Mouse (Mus musculus) ES-E14 (cell line): Measurements from ENCODE around the gene Rbfox2. TPM values are rescaled to one million over a fixed set of nuclear protein-coding genes. Genes with fewer than 3 reads are reported as not detected.

Experiments
- DNase-seq: peaks from one replicate; pipeline ENCODE4 v3.0.0-alpha.2; 2013; ENCODE audit warnings: low read depth, low spot score
- H3K27ac ChIP-seq: 2 replicates; pipeline ENCODE4 v1.5.1; 2012; ENCODE audit warnings: low read depth, mild to moderate bottlenecking, low read length, moderate library complexity, mixed read lengths; ENCODE audit not compliant: poor library complexity, insufficient read depth, severe bottlenecking
- H3K36me3 ChIP-seq: 2 replicates; pipeline ENCODE4 v1.6.1; 2012; ENCODE audit warnings: mild to moderate bottlenecking, low read length, moderate library complexity, mixed read lengths; ENCODE audit not compliant: control insufficient read depth, poor library complexity, insufficient read depth, severe bottlenecking
- H3K4me1 ChIP-seq, 2 experiments: fragments of 150-350 bp in 1 of 2; sonication (generic) in 1 of 2; 2 replicates each; pipeline ENCODE4 v1.6.1; 2012; ENCODE audit warnings: low read length in 2 of 2, mild to moderate bottlenecking in 1 of 2, mixed read lengths in 1 of 2; ENCODE audit not compliant: control insufficient read depth in 2 of 2, insufficient read depth in 2 of 2, poor library complexity in 1 of 2
- H3K4me3 ChIP-seq, 2 experiments: fragments of 150-350 bp in 1 of 2; sonication (generic) in 1 of 2; 2 replicates each; pipeline ENCODE4 v1.5.1; 2012; ENCODE audit warnings: low read length in 2 of 2, low read depth in 1 of 2, mild to moderate bottlenecking in 1 of 2, mixed read lengths in 1 of 2; ENCODE audit not compliant: insufficient read depth in 1 of 2, poor library complexity in 1 of 2, severe bottlenecking in 1 of 2
- H3K9ac ChIP-seq: 2 replicates; pipeline ENCODE4 v1.6.1; 2012; ENCODE audit warnings: low read depth, mild to moderate bottlenecking, low read length, mixed read lengths; ENCODE audit not compliant: poor library complexity, insufficient read depth, severe bottlenecking
- H3K9me3 ChIP-seq: fragments of 150-350 bp; sonication (generic); 2 replicates; pipeline ENCODE4 v1.6.1; 2012; ENCODE audit warnings: low read depth, mild to moderate bottlenecking, low read length; ENCODE audit not compliant: control insufficient read depth, insufficient read depth
- CHD2 ChIP-seq: IDR thresholded peaks from 2 replicates; pipeline ENCODE4 v1.6.1; 2014; ENCODE audit warnings: mild to moderate bottlenecking, low read depth, low read length, inconsistent platforms
- HCFC1 ChIP-seq: IDR thresholded peaks from 2 replicates; pipeline ENCODE4 v1.6.1; 2012; ENCODE audit warnings: low read length, inconsistent platforms, borderline replicate concordance; ENCODE audit not compliant: insufficient read depth
- MAFK ChIP-seq: IDR thresholded peaks from 2 replicates; pipeline ENCODE4 v1.6.1; 2014; ENCODE audit warnings: mild to moderate bottlenecking, low read depth, low read length, inconsistent platforms; ENCODE audit not compliant: insufficient read depth
- ZC3H11A ChIP-seq: IDR thresholded peaks from 2 replicates; pipeline ENCODE4 v1.6.1; 2012; ENCODE audit warnings: low read depth, mild to moderate bottlenecking, inconsistent platforms, low read length, borderline replicate concordance
- ZNF384 ChIP-seq: IDR thresholded peaks from 2 replicates; pipeline ENCODE4 v1.6.1; 2012; ENCODE audit warnings: low read depth, low read length, inconsistent platforms
- in situ Hi-C, 2 experiments: fragments of 600-800 bp; cut with MboI; formaldehyde crosslinking; loops; one replicate each; pipeline ENCODE4 v1.15.1; 2025; ENCODE audit warnings: low sequenced_read_pairs in 2 of 2, inconsistent platforms in 1 of 2; ENCODE audit not compliant: unreplicated experiment in 2 of 2
- total RNA-seq: library from RNA; depleted of rRNA; stranded (reverse); fragments of 300-350 nt; gene quantifications from 2 replicates; pipeline ENCODE4 v1.2.3, GENCODE M21; 2012

The Rbfox2 gene
- total RNA-seq, 1 experiment = 56.4 TPM

GRCm38 (mm10) chr15:77243876-77244560 lies 62.8 kb downstream of the Rbfox2 start:
- in situ Hi-C loops = no loop called here

GRCm38 (mm10) chr15:77240607-77241006 lies 66.2 kb downstream of the Rbfox2 start:
- Histone ChIP-seq H3K4me1 (peaks cover 3 to 4% of the 10 kb centered on the region in 2 experiments; a peak in 2 of 4 replicates), H3K9me3 (no peaks in the 10 kb centered on the region)
- in situ Hi-C loops = no loop called here

More at GRCm38 (mm10) chr15:77243876-77244560, 62.8 kb downstream of the Rbfox2 start:
- H3K36me3 ChIP-seq = no peaks in the 10 kb centered on the region
- no peak overlapping the region for H3K9ac ChIP-seq
- no peak overlapping the region for H3K4me3 ChIP-seq
- TF ChIP-seq HCFC1 = no peak
- H3K27ac ChIP-seq = no peak overlapping the region
- H3K9me3 ChIP-seq = no peaks in the 10 kb centered on the region
- H3K4me1 ChIP-seq = peaks cover 3 to 7% of the 10 kb centered on the region in 2 experiments; a peak in 2 of 4 replicates
- DNase-seq = no peak

GRCm38 (mm10) chr15:77239564-77239963 lies 67.2 kb downstream of the Rbfox2 start:
- Histone ChIP-seq H3K27ac (no peak overlapping the region), H3K9me3 (no peaks in the 10 kb centered on the region), H3K36me3 (no peaks in the 10 kb centered on the region; the same call in 1 of the 2 replicates), H3K9ac (no peak overlapping the region), H3K4me3 (no peak overlapping the region), H3K4me1 (peaks cover 0 to 3% of the 10 kb centered on the region in 2 experiments; a peak in 1 of 4 replicates)
- in situ Hi-C loops = no loop called here
- TF ChIP-seq MAFK = no peak
- TF ChIP-seq HCFC1 = no peak
- TF ChIP-seq ZNF384 = no peak
- no peak for TF ChIP-seq ZC3H11A
- no peak for TF ChIP-seq CHD2
- no peak for DNase-seq

More at GRCm38 (mm10) chr15:77240607-77241006, 66.2 kb downstream of the Rbfox2 start:
- TF ChIP-seq CHD2 = no peak
- TF ChIP-seq HCFC1 = no peak
- TF ChIP-seq ZNF384 = no peak
- no peak for TF ChIP-seq MAFK
- TF ChIP-seq ZC3H11A = no peak
- no peak overlapping the region for H3K4me3 ChIP-seq
- no peaks in the 10 kb centered on the region; the same call in 1 of the 2 replicates for H3K36me3 ChIP-seq
- H3K9ac ChIP-seq = no peak overlapping the region
- H3K27ac ChIP-seq = no peak overlapping the region
- DNase-seq = no peak

GRCm38 (mm10) chr15:77237661-77238060 lies 69.1 kb downstream of the Rbfox2 start:
- TF ChIP-seq MAFK = no peak
- no peak for TF ChIP-seq CHD2
- no peak for TF ChIP-seq ZNF384
- TF ChIP-seq ZC3H11A = no peak
- no peak for TF ChIP-seq HCFC1
- DNase-seq = no peak
- no peaks in the 10 kb centered on the region; the same call in 1 of the 2 replicates for H3K36me3 ChIP-seq
- no peak overlapping the region for H3K9ac ChIP-seq
- in situ Hi-C loops = no loop called here
- no peak overlapping the region for H3K4me3 ChIP-seq
- peaks cover 0 to 6% of the 10 kb centered on the region in 2 experiments; a peak in 2 of 4 replicates for H3K4me1 ChIP-seq
- H3K27ac ChIP-seq = no peak overlapping the region
- no peaks in the 10 kb centered on the region for H3K9me3 ChIP-seq
